Mouse (Mus musculus) lung, postnatal 0 days (tissue): Measurements from ENCODE around the gene Inpp5a. TPM values are rescaled to one million over a fixed set of nuclear protein-coding genes. Genes with fewer than 3 reads are reported as not detected.

Experiments
- ATAC-seq: fragments of 200-750 bp; cut with Nextera tagmentation; 2 replicates; pipeline ENCODE4 v1.8.0; 2017; ENCODE audit warnings: moderate library complexity
- DNase-seq: peaks from one replicate; pipeline ENCODE4 v3.0.0-alpha.2; 2016; ENCODE audit warnings: low spot score
- H3K27ac ChIP-seq: fragments of 300-500 bp; sonication (generic); 2 replicates; pipeline ENCODE4 v1.5.1; 2014; ENCODE audit warnings: antibody characterized with exemption, mild to moderate bottlenecking, low read length, mixed read lengths
- H3K27me3 ChIP-seq: fragments of 300-500 bp; sonication (generic); replicated peaks from 2 replicates; pipeline ENCODE4 v1.6.1; 2014; ENCODE audit warnings: low read length, mixed read lengths; ENCODE audit not compliant: insufficient read depth
- H3K36me3 ChIP-seq: fragments of 300-500 bp; sonication (generic); 2 replicates; pipeline ENCODE4 v1.6.1; 2014; ENCODE audit warnings: low read length, mixed read lengths; ENCODE audit not compliant: insufficient read depth
- H3K4me1 ChIP-seq: fragments of 300-500 bp; sonication (generic); 2 replicates; pipeline ENCODE4 v1.6.1; 2014; ENCODE audit warnings: antibody characterized with exemption, low read depth, low read length, mixed read lengths; ENCODE audit not compliant: insufficient read depth
- H3K4me2 ChIP-seq: fragments of 300-500 bp; sonication (generic); replicated peaks from 2 replicates; pipeline ENCODE4 v1.6.1; 2014; ENCODE audit warnings: low read depth, mild to moderate bottlenecking, low read length, moderate library complexity, mixed read lengths
- H3K4me3 ChIP-seq: fragments of 300-500 bp; sonication (generic); 2 replicates; pipeline ENCODE4 v1.5.1; 2014; ENCODE audit warnings: low read depth, low read length
- H3K9ac ChIP-seq: fragments of 300-500 bp; sonication (generic); replicated peaks from 2 replicates; pipeline ENCODE4 v1.6.1; 2014; ENCODE audit warnings: low read depth, mild to moderate bottlenecking
- H3K9me3 ChIP-seq: fragments of 300-500 bp; sonication (generic); 2 replicates; pipeline ENCODE4 v1.6.1; 2016; ENCODE audit warnings: low read length, mixed read lengths
- CTCF ChIP-seq: IDR thresholded peaks from 2 replicates; pipeline ENCODE4 v1.5.1; 2016; ENCODE audit warnings: antibody characterized with exemption, mild to moderate bottlenecking
- EP300 ChIP-seq: IDR thresholded peaks from 2 replicates; pipeline ENCODE4 v1.6.1; 2016; ENCODE audit warnings: antibody characterized with exemption, mild to moderate bottlenecking, control low read depth
- WGBS: fragments of 180-500 bp; shearing (Covaris S2); extraction: QIAGEN DNeasy Blood & Tissue Kit; methylation state at CpG from one replicate; pipeline ENCODE4 v1.1.7; 2014; 5-methylcytosine and 5-hydroxymethylcytosine counted together
- polyA plus RNA-seq: library from polyadenylated mRNA; unstranded; fragments of >200 nt; fragmentation: Nextera tagmentation; extraction: Ambion mirVana; gene quantifications from 2 replicates; pipeline ENCODE4 v1.2.1, GENCODE M21; 2015

Inpp5a gene
- polyA plus RNA-seq, 1 experiment from 2014 or later, result 41.3 TPM

GRCm38 (mm10) chr7:139392691-139393235 lies 3.9 kb downstream of the Inpp5a start:
- TF ChIP-seq EP300 (no peak), CTCF (0 out of 2 replicates have a peak, but pooled peaks have one; percentile 13)
- DNase-seq (peak; percentile 56), ATAC-seq (no peak)
- Histone ChIP-seq H3K4me1 (peaks cover 44% of the 10 kb centered on the region), H3K4me2 (peak overlapping the region; percentile 84), H3K9me3 (no peaks in the 10 kb centered on the region), H3K9ac (no peak overlapping the region), H3K36me3 (no peaks in the 10 kb centered on the region), H3K27me3 (no peaks in the 10 kb centered on the region), H3K27ac (no peak overlapping the region; the same call in 1 of the 2 replicates), H3K4me3 (no peak overlapping the region)
- 38% methylated on average over 6 of the region's 6 CpGs for WGBS

GRCm38 (mm10) chr7:139397521-139397920 lies 8.6 kb downstream of the Inpp5a start:
- no peak for TF ChIP-seq EP300
- peaks cover 58% of the 10 kb centered on the region for H3K4me1 ChIP-seq
- H3K27me3 ChIP-seq, result no peaks in the 10 kb centered on the region
- ATAC-seq, result no peak
- H3K4me2 ChIP-seq, result no peak overlapping the region
- H3K36me3 ChIP-seq, result no peaks in the 10 kb centered on the region
- peak; percentile 49 for DNase-seq
- peak overlapping the region; percentile 10; the same call in 1 of the 2 replicates for H3K27ac ChIP-seq
- H3K9me3 ChIP-seq, result no peaks in the 10 kb centered on the region
- H3K4me3 ChIP-seq, result no peak overlapping the region
- H3K9ac ChIP-seq, result no peak overlapping the region
- WGBS, result 27% methylated on average over 8 of the region's 8 CpGs

- Histone ChIP-seq H3K9me3 (no peaks in the 10 kb centered on the region), H3K27ac (peak overlapping the region; percentile 10; the same call in 1 of the 2 replicates), H3K4me1 (peaks cover 53% of the 10 kb centered on the region), H3K36me3 (no peaks in the 10 kb centered on the region), H3K27me3 (no peaks in the 10 kb centered on the region), H3K4me3 (no peak overlapping the region), H3K4me2 (no peak overlapping the region), H3K9ac (no peak overlapping the region)
- WGBS, result 71% methylated on average over 5 of the region's 5 CpGs
- ATAC-seq (no peak), DNase-seq (no peak)
- TF ChIP-seq CTCF (no peak; the same call in 1 of the 2 replicates), EP300 (no peak)
Observed at GRCm38 (mm10) chr7:139398111-139398510, 9.2 kb downstream of the Inpp5a start.

- DNase-seq, result peak; percentile 73
- peak; percentile 71 for ATAC-seq
- no peak overlapping the region for H3K9ac ChIP-seq
- 50% methylated on average over 6 of the region's 6 CpGs for WGBS
- H3K4me1 ChIP-seq, result peaks cover 53% of the 10 kb centered on the region
- H3K9me3 ChIP-seq, result no peaks in the 10 kb centered on the region
- no peak overlapping the region for H3K4me2 ChIP-seq
- H3K36me3 ChIP-seq, result no peaks in the 10 kb centered on the region
- H3K4me3 ChIP-seq, result no peak overlapping the region
- no peaks in the 10 kb centered on the region for H3K27me3 ChIP-seq
- no peak for TF ChIP-seq CTCF
- peak; percentile 31; the same call in 1 of the 2 replicates for TF ChIP-seq EP300
- H3K27ac ChIP-seq, result no peak overlapping the region; the same call in 1 of the 2 replicates
Observed at GRCm38 (mm10) chr7:139398530-139399021, 9.7 kb downstream of the Inpp5a start.

- Histone ChIP-seq H3K27ac (peak overlapping the region; percentile 47; the same call in 1 of the 2 replicates), H3K9me3 (no peaks in the 10 kb centered on the region), H3K27me3 (no peaks in the 10 kb centered on the region), H3K4me2 (no peak overlapping the region), H3K4me3 (no peak overlapping the region), H3K9ac (no peak overlapping the region), H3K36me3 (no peaks in the 10 kb centered on the region), H3K4me1 (peaks cover 45% of the 10 kb centered on the region)
- ATAC-seq, result no peak
- TF ChIP-seq EP300 (no peak), CTCF (no peak)
- 61% methylated on average over 4 of the region's 4 CpGs for WGBS
- no peak for DNase-seq
Observed at GRCm38 (mm10) chr7:139399572-139399971, 10.7 kb downstream of the Inpp5a start.

- ATAC-seq, result no peak
Observed at GRCm38 (mm10) chr7:139399977-139400685, 11.2 kb downstream of the Inpp5a start.

More at GRCm38 (mm10) chr7:139399977-139400685, 11.2 kb downstream of the Inpp5a start:
- WGBS, result 76% methylated on average over 11 of the region's 11 CpGs
- H3K4me3 ChIP-seq, result no peak overlapping the region
- TF ChIP-seq EP300, result no peak
- no peak for TF ChIP-seq CTCF
- no peak overlapping the region for H3K4me2 ChIP-seq
- H3K27me3 ChIP-seq, result no peaks in the 10 kb centered on the region
- H3K36me3 ChIP-seq, result no peaks in the 10 kb centered on the region
- DNase-seq, result no peak
- no peaks in the 10 kb centered on the region for H3K9me3 ChIP-seq
- H3K4me1 ChIP-seq, result peaks cover 40% of the 10 kb centered on the region
- H3K27ac ChIP-seq, result no peak overlapping the region
- H3K9ac ChIP-seq, result no peak overlapping the region
